Mouse (Mus musculus) testis, adult 2 months (tissue): Measurements from ENCODE around the gene Zfyve19. TPM values are rescaled to one million over a fixed set of nuclear protein-coding genes. Genes with fewer than 3 reads are reported as not detected.

Experiments
- H3K27ac ChIP-seq: fragments of 200-500 bp; 2 replicates; pipeline ENCODE4 v1.5.1; 2012; ENCODE audit warnings: low read depth, low read length; ENCODE audit not compliant: control insufficient read depth, insufficient read depth
- H3K27me3 ChIP-seq: fragments of 200-500 bp; 2 replicates; pipeline ENCODE4 v1.6.1; 2012; ENCODE audit warnings: mild to moderate bottlenecking, low read length, moderate library complexity; ENCODE audit not compliant: control insufficient read depth, insufficient read depth
- H3K36me3 ChIP-seq: fragments of 200-500 bp; 2 replicates; pipeline ENCODE4 v1.6.1; 2012; ENCODE audit warnings: mild to moderate bottlenecking, low read length; ENCODE audit not compliant: control insufficient read depth, insufficient read depth
- H3K4me1 ChIP-seq: fragments of 200-500 bp; 2 replicates; pipeline ENCODE4 v1.6.1; 2012; ENCODE audit warnings: low read length; ENCODE audit not compliant: control insufficient read depth, insufficient read depth
- H3K4me3 ChIP-seq: fragments of 200-500 bp; 2 replicates; pipeline ENCODE4 v1.5.1; 2012; ENCODE audit warnings: low read depth, mild to moderate bottlenecking, low read length, moderate library complexity, mixed read lengths; ENCODE audit not compliant: control insufficient read depth
- CTCF ChIP-seq: fragments of 200-500 bp; IDR thresholded peaks from 2 replicates; pipeline ENCODE4 v1.5.1; 2012; ENCODE audit warnings: low read depth, mild to moderate bottlenecking, inconsistent platforms, low read length, moderate library complexity; ENCODE audit not compliant: control insufficient read depth, insufficient read depth, insufficient replicate concordance
- POLR2A ChIP-seq: fragments of 200-500 bp; IDR thresholded peaks from 2 replicates; pipeline ENCODE4 v1.6.1; 2012; ENCODE audit warnings: low read depth, mild to moderate bottlenecking, inconsistent platforms, low read length, moderate library complexity; ENCODE audit not compliant: control insufficient read depth
- polyA plus RNA-seq: library from polyadenylated mRNA; depleted of rRNA; stranded (reverse); fragments of >200 nt; gene quantifications from 2 replicates; pipeline ENCODE4 v1.2.3, GENCODE M21; 2012

Gene Zfyve19
- polyA plus RNA-seq, 1 experiment, result 34.5 TPM

DNA sequence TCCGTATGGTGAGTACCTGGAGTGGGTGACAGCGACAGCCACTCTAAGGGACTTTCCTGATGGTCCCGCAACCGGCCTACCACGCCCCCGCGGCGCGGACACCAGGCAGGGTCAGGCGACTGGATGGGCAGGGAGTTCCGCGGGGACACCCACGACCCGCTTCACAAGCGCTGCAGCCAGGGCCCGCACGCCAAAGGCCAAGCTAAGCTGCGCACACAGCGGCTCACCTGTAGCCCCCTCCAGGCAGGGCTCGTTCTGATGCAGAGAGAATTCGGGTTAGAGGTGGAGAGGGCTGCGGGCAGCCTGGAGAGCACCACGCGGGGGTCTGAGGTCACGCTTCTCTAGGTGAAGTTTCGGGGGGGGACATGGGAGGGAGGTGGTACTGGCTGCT is 40.6 kb upstream of the Zfyve19 start:
- no peak for TF ChIP-seq CTCF
- no peak for TF ChIP-seq POLR2A
- H3K4me1 ChIP-seq, result peaks cover 15% of the 10 kb centered on the region
- H3K27ac ChIP-seq, result no peak overlapping the region
- no peaks in the 10 kb centered on the region for H3K36me3 ChIP-seq
- H3K4me3 ChIP-seq, result peak overlapping the region; percentile 58
- no peaks in the 10 kb centered on the region for H3K27me3 ChIP-seq

DNA sequence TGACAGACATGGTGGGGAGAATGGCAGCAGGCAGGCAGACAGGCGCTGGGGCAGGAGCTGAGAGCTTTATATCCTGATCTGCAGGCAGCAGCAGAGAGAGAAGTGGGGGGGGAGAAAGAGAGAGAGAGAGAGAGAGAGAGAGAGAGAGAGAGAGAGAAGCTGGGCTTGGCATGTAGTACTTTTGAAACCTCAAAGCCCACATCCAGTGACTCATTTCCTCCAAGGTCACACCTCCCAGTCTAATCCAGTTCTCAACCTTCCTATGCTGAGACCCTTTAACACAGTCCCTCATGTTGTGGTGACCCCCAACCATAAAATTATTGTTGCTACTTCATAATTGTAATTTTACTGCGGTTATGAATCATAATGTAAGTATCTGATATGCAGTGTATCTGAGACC is 38.1 kb upstream of the Zfyve19 start:
- H3K27me3 ChIP-seq, result no peaks in the 10 kb centered on the region
- no peak overlapping the region for H3K4me3 ChIP-seq
- H3K4me1 ChIP-seq, result peaks cover 15% of the 10 kb centered on the region
- TF ChIP-seq POLR2A (no peak), CTCF (no peak)
- H3K27ac ChIP-seq, result no peak overlapping the region
- no peaks in the 10 kb centered on the region for H3K36me3 ChIP-seq

DNA sequence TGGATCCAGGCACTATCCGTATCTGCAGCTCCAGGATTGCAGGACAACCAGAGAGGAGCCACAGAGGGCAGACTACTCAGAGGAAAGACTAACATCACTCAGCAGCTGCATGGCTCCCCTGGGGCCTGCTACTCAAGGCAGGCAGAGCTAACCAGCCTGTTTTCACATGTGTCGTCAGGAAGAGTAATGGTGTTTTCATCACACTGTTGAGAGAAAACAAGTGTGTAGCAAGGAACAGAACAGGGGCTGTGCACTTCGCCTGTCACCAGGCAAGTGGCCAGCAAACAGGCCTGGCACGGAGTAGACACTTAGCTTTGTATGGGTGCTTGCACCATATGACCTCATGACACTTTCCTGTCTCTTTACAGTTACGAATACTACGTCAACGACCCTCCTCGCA is 36.8 kb upstream of the Zfyve19 start:
- Histone ChIP-seq H3K4me1 (peaks cover 15% of the 10 kb centered on the region), H3K27ac (no peak overlapping the region), H3K27me3 (no peaks in the 10 kb centered on the region), H3K4me3 (no peak overlapping the region), H3K36me3 (no peaks in the 10 kb centered on the region)
- TF ChIP-seq POLR2A, result no peak
- TF ChIP-seq CTCF, result no peak

DNA sequence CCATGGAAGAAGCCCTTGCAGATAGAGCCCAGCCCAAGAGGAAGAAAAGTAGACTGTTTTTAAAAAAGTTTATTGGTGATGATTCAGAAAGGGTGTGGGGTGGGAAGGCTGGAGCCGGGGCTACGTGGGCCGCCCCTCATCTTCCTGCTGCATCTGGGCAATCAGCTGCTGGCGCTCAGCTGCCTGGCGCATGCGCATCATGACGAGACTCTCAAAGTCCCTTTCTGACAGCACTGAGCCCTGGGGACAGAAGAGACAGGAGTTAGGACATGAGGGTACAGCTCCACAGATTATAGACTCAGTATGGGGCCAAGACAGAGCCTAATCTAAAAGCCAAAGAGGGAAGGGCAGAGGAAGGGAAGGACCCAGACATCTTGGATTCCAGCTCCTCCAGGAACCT is 36.0 kb upstream of the Zfyve19 start:
- Histone ChIP-seq H3K27ac (no peak overlapping the region), H3K4me1 (peaks cover 7% of the 10 kb centered on the region), H3K4me3 (no peak overlapping the region), H3K27me3 (no peaks in the 10 kb centered on the region), H3K36me3 (no peaks in the 10 kb centered on the region)
- TF ChIP-seq CTCF, result no peak
- no peak for TF ChIP-seq POLR2A

DNA sequence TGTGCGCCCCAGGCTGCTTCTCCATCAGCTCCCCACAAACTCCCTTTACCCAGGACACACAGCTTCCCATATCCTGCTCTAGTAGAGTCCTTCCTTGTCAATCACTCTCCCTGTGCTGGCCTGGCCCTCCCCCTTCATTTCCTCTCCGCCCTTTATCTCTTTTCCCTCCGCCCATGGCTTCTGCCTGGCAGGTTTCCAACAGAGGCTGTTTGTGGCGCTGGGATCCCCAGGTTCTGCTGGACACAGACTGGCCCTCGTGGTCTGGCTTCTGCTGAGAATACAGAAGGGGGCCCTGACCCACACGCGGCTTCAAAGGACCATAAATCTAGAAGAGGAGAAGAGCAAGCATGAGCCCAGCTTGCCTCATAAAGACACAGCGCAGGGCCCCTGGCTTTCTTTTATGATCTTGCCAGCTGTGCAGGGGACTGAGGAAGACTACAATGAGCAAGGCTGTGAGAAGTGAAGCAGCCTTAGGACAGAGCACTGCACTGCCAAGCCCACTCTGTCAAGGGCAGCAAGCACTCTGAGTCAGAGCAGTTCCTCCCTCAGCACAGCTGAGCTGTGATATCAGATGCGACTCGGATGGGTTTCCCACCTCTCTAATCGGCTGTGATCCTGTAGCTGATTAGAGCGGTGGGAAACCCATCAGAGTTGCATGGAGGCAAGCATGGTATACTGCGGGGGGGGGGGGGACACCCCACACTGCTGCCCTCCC is 35.4 kb upstream of the Zfyve19 start:
- peaks cover under 1% of the 10 kb centered on the region; the same call in 1 of the 2 replicates for H3K4me1 ChIP-seq
- H3K36me3 ChIP-seq, result no peaks in the 10 kb centered on the region
- no peak overlapping the region for H3K4me3 ChIP-seq
- H3K27me3 ChIP-seq, result no peaks in the 10 kb centered on the region
- TF ChIP-seq CTCF (no peak), POLR2A (no peak)
- H3K27ac ChIP-seq, result no peak overlapping the region

DNA sequence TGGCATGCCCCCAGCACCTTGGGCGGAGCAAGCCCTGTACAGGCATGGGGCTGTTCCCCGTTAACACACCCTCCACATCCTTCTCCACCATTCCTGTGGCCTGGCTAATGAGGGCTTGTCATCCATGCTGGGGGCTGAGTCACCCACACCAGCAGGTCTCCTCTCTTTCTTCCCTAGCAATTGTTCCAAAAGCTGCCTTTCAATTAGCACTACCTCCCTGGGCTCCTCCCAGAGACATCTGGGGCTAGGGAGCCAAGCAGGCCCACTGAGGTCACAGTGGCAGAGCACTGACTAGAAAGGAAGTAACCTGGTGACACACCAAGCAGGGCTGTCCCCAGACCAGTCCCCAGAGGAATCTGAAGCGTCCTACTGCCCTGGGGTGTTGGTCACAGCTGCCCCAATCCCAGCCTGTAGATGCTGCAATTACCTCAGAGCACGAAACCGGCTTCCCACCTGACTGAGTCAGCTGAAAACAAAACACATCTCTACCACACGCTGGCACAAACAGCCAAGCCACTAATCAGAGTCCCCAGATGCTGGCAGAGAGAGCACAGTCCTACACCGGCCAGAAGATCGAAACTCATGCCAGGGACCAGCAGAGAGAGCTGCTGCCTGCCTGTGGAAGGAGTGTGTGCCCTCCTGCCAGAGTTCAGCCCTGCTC is 34.3 kb upstream of the Zfyve19 start, which contains the start of gene Gm14137:
Gm14137 (plus strand) TSS at position 519 of the 661 bp plus-strand sequence.
- H3K4me3 ChIP-seq, result peak within 1 kb of the TSS; percentile 16
- H3K4me1 ChIP-seq, result no peaks in the 10 kb centered on the region; the same call in 1 of the 2 replicates
- no peak; the same call in 1 of the 2 replicates for TF ChIP-seq POLR2A
- TF ChIP-seq CTCF, result no peak
- H3K27me3 ChIP-seq, result no peaks in the 10 kb centered on the region
- no peaks in the 10 kb centered on the region; the same call in 1 of the 2 replicates for H3K36me3 ChIP-seq
- no peak within 1 kb of the TSS for H3K27ac ChIP-seq

DNA sequence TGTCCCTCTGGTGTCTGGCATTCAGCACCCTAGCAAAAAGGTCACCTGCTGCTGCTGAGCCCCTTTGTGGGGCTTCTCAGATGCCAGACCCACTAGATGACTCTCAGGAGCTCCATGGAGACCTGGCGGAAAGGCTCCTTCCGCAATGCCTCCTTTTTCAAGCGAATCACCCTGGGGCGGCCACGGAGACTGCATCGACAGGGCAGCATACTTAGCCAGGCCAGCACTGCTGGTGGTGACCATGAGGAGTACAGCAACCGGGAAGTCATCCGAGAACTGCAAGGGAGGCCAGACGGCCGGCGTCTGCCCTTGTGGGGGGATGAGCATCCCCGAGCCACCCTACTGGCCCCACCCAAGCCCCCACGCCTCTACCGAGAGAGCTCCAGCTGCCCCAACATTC is 33.6 kb upstream of the Zfyve19 start:
- H3K36me3 ChIP-seq, result peaks cover 2% of the 10 kb centered on the region
- no peaks in the 10 kb centered on the region for H3K4me1 ChIP-seq
- no peak overlapping the region for H3K27ac ChIP-seq
- H3K4me3 ChIP-seq, result peak overlapping the region; percentile 16
- TF ChIP-seq CTCF (no peak), POLR2A (no peak)
- H3K27me3 ChIP-seq, result no peaks in the 10 kb centered on the region
